Mouse (Mus musculus): Measurements from ENCODE around the gene Amph. TPM values are rescaled to one million over a fixed set of nuclear protein-coding genes. Genes with fewer than 3 reads are reported as not detected.

The Amph gene
- total and polyA plus RNA-seq, 3 experiments, result 0.08 to 2.4 (median 1.1) TPM

GRCm38 (mm10) chr13:18987266-18987665 lies 39.3 kb downstream of the Amph start:
- Histone ChIP-seq H3K4me1 (ENCODE audit: insufficient read depth, low read depth, low read length) (no peaks in the 10 kb centered on the region), H3K36me3 (replicated peaks) (no peaks in the 10 kb centered on the region), H3K4me3 (ENCODE audit: low read depth, low read length) (no peak overlapping the region), H3K27me3 (ENCODE audit: insufficient read depth, low read length) (no peaks in the 10 kb centered on the region; the same call in 1 of the 2 replicates), H3K9me3 (replicated peaks) (no peaks in the 10 kb centered on the region)
- ATAC-seq (ENCODE audit: extremely low read depth, insufficient number of reproducible peaks, low FRiP score, poor library complexity, severe bottlenecking), result no peak
- no peak for DNase-seq (ENCODE audit: low spot score)
- TF ChIP-seq CTCF (IDR thresholded peaks at IDR 0.05; ENCODE audit: low read depth, low read length) (no peak), POLR2AphosphoS5 (IDR thresholded peaks at IDR 0.05; ENCODE audit: insufficient replicate concordance, low read depth, low read length) (no peak), TAL1 (conservative IDR thresholded peaks at IDR 0.05; ENCODE audit: low read depth, low read length) (no peak), GATA1 (IDR thresholded peaks at IDR 0.05; ENCODE audit: borderline replicate concordance, low read length) (no peak), GATA2 (IDR thresholded peaks at IDR 0.05; ENCODE audit: borderline replicate concordance, low read depth, low read length) (no peak)

GRCm38 (mm10) chr13:18988323-18988722 lies 40.3 kb downstream of the Amph start:
- no peak for TF ChIP-seq GATA1 (IDR thresholded peaks at IDR 0.05; ENCODE audit: borderline replicate concordance, low read length)
- TF ChIP-seq TAL1 (conservative IDR thresholded peaks at IDR 0.05; ENCODE audit: low read depth, low read length), result no peak
- no peak for TF ChIP-seq GATA2 (IDR thresholded peaks at IDR 0.05; ENCODE audit: borderline replicate concordance, low read depth, low read length)
- no peak for TF ChIP-seq POLR2AphosphoS5 (IDR thresholded peaks at IDR 0.05; ENCODE audit: insufficient replicate concordance, low read depth, low read length)
- no peak for TF ChIP-seq CTCF (IDR thresholded peaks at IDR 0.05; ENCODE audit: low read depth, low read length)
- Histone ChIP-seq H3K9me3 (replicated peaks) (no peaks in the 10 kb centered on the region), H3K4me1 (ENCODE audit: insufficient read depth, low read depth, low read length) (no peaks in the 10 kb centered on the region), H3K36me3 (replicated peaks) (no peaks in the 10 kb centered on the region), H3K27me3 (ENCODE audit: insufficient read depth, low read length) (no peaks in the 10 kb centered on the region; the same call in 1 of the 2 replicates), H3K4me3 (ENCODE audit: low read depth, low read length) (no peak overlapping the region)
- DNase-seq (ENCODE audit: low spot score), result no peak
- ATAC-seq (ENCODE audit: extremely low read depth, insufficient number of reproducible peaks, low FRiP score, poor library complexity, severe bottlenecking), result no peak

GRCm38 (mm10) chr13:18989185-18989714 lies 41.2 kb downstream of the Amph start:
- TF ChIP-seq GATA2 (IDR thresholded peaks at IDR 0.05; ENCODE audit: borderline replicate concordance, low read depth, low read length), result no peak
- no peak for TF ChIP-seq POLR2AphosphoS5 (IDR thresholded peaks at IDR 0.05; ENCODE audit: insufficient replicate concordance, low read depth, low read length)
- no peak for TF ChIP-seq GATA1 (IDR thresholded peaks at IDR 0.05; ENCODE audit: borderline replicate concordance, low read length)
- TF ChIP-seq TAL1 (conservative IDR thresholded peaks at IDR 0.05; ENCODE audit: low read depth, low read length), result no peak
- TF ChIP-seq CTCF (IDR thresholded peaks at IDR 0.05; ENCODE audit: low read depth, low read length), result no peak
- H3K4me3 ChIP-seq (ENCODE audit: low read depth, low read length), result no peak overlapping the region
- H3K36me3 ChIP-seq (replicated peaks), result no peaks in the 10 kb centered on the region
- ATAC-seq (ENCODE audit: extremely low read depth, insufficient number of reproducible peaks, low FRiP score, poor library complexity, severe bottlenecking) (no peak), DNase-seq (ENCODE audit: low spot score) (no peak)
- H3K9me3 ChIP-seq (replicated peaks), result no peaks in the 10 kb centered on the region
- no peaks in the 10 kb centered on the region for H3K4me1 ChIP-seq (ENCODE audit: insufficient read depth, low read depth, low read length)
- no peaks in the 10 kb centered on the region; the same call in 1 of the 2 replicates for H3K27me3 ChIP-seq (ENCODE audit: insufficient read depth, low read length)

GRCm38 (mm10) chr13:19002502-19002901 lies 54.5 kb downstream of the Amph start:
- no peak overlapping the region for H3K4me3 ChIP-seq (ENCODE audit: low read depth, low read length)
- no peaks in the 10 kb centered on the region for H3K27me3 ChIP-seq (ENCODE audit: insufficient read depth, low read length)
- ATAC-seq (ENCODE audit: extremely low read depth, insufficient number of reproducible peaks, low FRiP score, poor library complexity, severe bottlenecking) (no peak), DNase-seq (ENCODE audit: low spot score) (no peak)
- H3K4me1 ChIP-seq (ENCODE audit: insufficient read depth, low read depth, low read length), result no peaks in the 10 kb centered on the region
- TF ChIP-seq GATA1 (IDR thresholded peaks at IDR 0.05; ENCODE audit: borderline replicate concordance, low read length), result no peak
- no peak for TF ChIP-seq POLR2AphosphoS5 (IDR thresholded peaks at IDR 0.05; ENCODE audit: insufficient replicate concordance, low read depth, low read length)
- TF ChIP-seq CTCF (IDR thresholded peaks at IDR 0.05; ENCODE audit: low read depth, low read length), result no peak
- TF ChIP-seq TAL1 (conservative IDR thresholded peaks at IDR 0.05; ENCODE audit: low read depth, low read length), result no peak
- no peak for TF ChIP-seq GATA2 (IDR thresholded peaks at IDR 0.05; ENCODE audit: borderline replicate concordance, low read depth, low read length)
- no peaks in the 10 kb centered on the region for H3K9me3 ChIP-seq (replicated peaks)
- no peaks in the 10 kb centered on the region for H3K36me3 ChIP-seq (replicated peaks)

GRCm38 (mm10) chr13:19004406-19004805 lies 56.4 kb downstream of the Amph start:
- ATAC-seq (ENCODE audit: extremely low read depth, insufficient number of reproducible peaks, low FRiP score, poor library complexity, severe bottlenecking) (no peak), DNase-seq (ENCODE audit: low spot score) (no peak)
- Histone ChIP-seq H3K36me3 (replicated peaks) (no peaks in the 10 kb centered on the region), H3K4me1 (ENCODE audit: insufficient read depth, low read depth, low read length) (no peaks in the 10 kb centered on the region), H3K27me3 (ENCODE audit: insufficient read depth, low read length) (no peaks in the 10 kb centered on the region), H3K4me3 (ENCODE audit: low read depth, low read length) (no peak overlapping the region), H3K9me3 (replicated peaks) (no peaks in the 10 kb centered on the region)
- TF ChIP-seq POLR2AphosphoS5 (IDR thresholded peaks at IDR 0.05; ENCODE audit: insufficient replicate concordance, low read depth, low read length) (no peak), GATA2 (IDR thresholded peaks at IDR 0.05; ENCODE audit: borderline replicate concordance, low read depth, low read length) (no peak), TAL1 (conservative IDR thresholded peaks at IDR 0.05; ENCODE audit: low read depth, low read length) (no peak), CTCF (IDR thresholded peaks at IDR 0.05; ENCODE audit: low read depth, low read length) (no peak), GATA1 (IDR thresholded peaks at IDR 0.05; ENCODE audit: borderline replicate concordance, low read length) (no peak)

GRCm38 (mm10) chr13:19008440-19008839 lies 60.4 kb downstream of the Amph start:
- TF ChIP-seq GATA1 (IDR thresholded peaks at IDR 0.05; ENCODE audit: borderline replicate concordance, low read length) (no peak), GATA2 (IDR thresholded peaks at IDR 0.05; ENCODE audit: borderline replicate concordance, low read depth, low read length) (no peak), TAL1 (conservative IDR thresholded peaks at IDR 0.05; ENCODE audit: low read depth, low read length) (no peak), CTCF (IDR thresholded peaks at IDR 0.05; ENCODE audit: low read depth, low read length) (no peak), POLR2AphosphoS5 (IDR thresholded peaks at IDR 0.05; ENCODE audit: insufficient replicate concordance, low read depth, low read length) (no peak)
- DNase-seq (ENCODE audit: low spot score) (no peak), ATAC-seq (ENCODE audit: extremely low read depth, insufficient number of reproducible peaks, low FRiP score, poor library complexity, severe bottlenecking) (no peak)
- H3K4me1 ChIP-seq (ENCODE audit: insufficient read depth, low read depth, low read length), result no peaks in the 10 kb centered on the region
- H3K36me3 ChIP-seq (replicated peaks), result no peaks in the 10 kb centered on the region
- no peaks in the 10 kb centered on the region; the same call in 1 of the 2 replicates for H3K27me3 ChIP-seq (ENCODE audit: insufficient read depth, low read length)
- H3K4me3 ChIP-seq (ENCODE audit: low read depth, low read length), result no peak overlapping the region
- H3K9me3 ChIP-seq (replicated peaks), result no peaks in the 10 kb centered on the region

Data from G1E (cell line).